Mouse (Mus musculus) limb, embryonic 13.5 days (tissue): ENCODE measurements around the gene Npr1. TPM values are rescaled to one million over a fixed set of nuclear protein-coding genes. Genes with fewer than 3 reads are reported as not detected.

ENCODE experiments used
- ATAC-seq: fragments of 200-750 bp; cut with Nextera tagmentation; 2 replicates; pipeline ENCODE4 v1.8.0; 2017; ENCODE audit warnings: low read depth, moderate number of reproducible peaks, moderate TSS enrichment; ENCODE audit not compliant: low FRiP score
- H3K27ac ChIP-seq: fragments of 300-500 bp; sonication (generic); 2 replicates; pipeline ENCODE4 v1.5.1; 2015; ENCODE audit warnings: inconsistent platforms, mild to moderate bottlenecking, moderate library complexity
- H3K27me3 ChIP-seq: fragments of 300-500 bp; sonication (generic); 2 replicates; pipeline ENCODE4 v1.6.1; 2015; ENCODE audit warnings: mild to moderate bottlenecking, inconsistent platforms
- H3K36me3 ChIP-seq: fragments of 300-500 bp; sonication (generic); 2 replicates; pipeline ENCODE4 v1.6.1; 2015; ENCODE audit warnings: inconsistent platforms, mild to moderate bottlenecking, moderate library complexity
- H3K4me1 ChIP-seq: fragments of 300-500 bp; sonication (generic); 2 replicates; pipeline ENCODE4 v1.6.1; 2015; ENCODE audit warnings: inconsistent platforms
- H3K4me2 ChIP-seq: fragments of 300-500 bp; sonication (generic); replicated peaks from 2 replicates; pipeline ENCODE4 v1.6.1; 2015; ENCODE audit warnings: inconsistent platforms, mild to moderate bottlenecking, moderate library complexity
- H3K4me3 ChIP-seq: fragments of 300-500 bp; sonication (generic); 2 replicates; pipeline ENCODE4 v1.5.1; 2015; ENCODE audit warnings: moderate library complexity, mild to moderate bottlenecking, inconsistent platforms
- H3K9ac ChIP-seq: fragments of 300-500 bp; sonication (generic); 2 replicates; pipeline ENCODE4 v1.6.1; 2015; ENCODE audit warnings: mild to moderate bottlenecking, inconsistent platforms
- H3K9me3 ChIP-seq: fragments of 300-500 bp; sonication (generic); 2 replicates; pipeline ENCODE4 v1.6.1; 2016; ENCODE audit warnings: inconsistent platforms
- WGBS: fragments of 180-500 bp; shearing (Covaris S2); methylation state at CpG from one replicate; pipeline ENCODE4 v1.1.7; 2015; 5-methylcytosine and 5-hydroxymethylcytosine counted together
- polyA plus RNA-seq: library from polyadenylated mRNA; unstranded; fragments of >200 nt; fragmentation: Nextera tagmentation; extraction: Ambion mirVana; gene quantifications from 2 replicates; pipeline ENCODE4 v1.2.1, GENCODE M21; 2015

Gene Npr1
- polyA plus RNA-seq = 4.0 and 4.8 TPM in 2 replicates

- H3K36me3 ChIP-seq = no peaks in the 10 kb centered on the region
- no peak within 1 kb of the TSS for H3K27ac ChIP-seq
- ATAC-seq = peak; percentile 49
- under 1% methylated on average over 32 of the region's 49 CpGs for WGBS
- H3K27me3 ChIP-seq = peaks cover 64% of the 10 kb centered on the region
- H3K9me3 ChIP-seq = no peaks in the 10 kb centered on the region
- H3K9ac ChIP-seq = peak within 1 kb of the TSS; percentile 66
- H3K4me1 ChIP-seq = peaks cover 14% of the 10 kb centered on the region
- H3K4me3 ChIP-seq = peak within 1 kb of the TSS; percentile 54
- peak within 1 kb of the TSS; percentile 96 for H3K4me2 ChIP-seq
Observed at GRCm38 (mm10) chr3:90465686-90466310, at the start of gene Npr1. Npr1 (minus strand) TSS chr3:90465866.

- Histone ChIP-seq H3K27ac (no peak overlapping the region), H3K4me2 (peak overlapping the region; percentile 81), H3K36me3 (no peaks in the 10 kb centered on the region), H3K9me3 (no peaks in the 10 kb centered on the region), H3K27me3 (peaks cover 19% of the 10 kb centered on the region), H3K4me3 (peak overlapping the region; percentile 43), H3K9ac (peak overlapping the region; percentile 66), H3K4me1 (peaks cover 17% of the 10 kb centered on the region)
- WGBS = 50% methylated on average over 1 of the region's 1 CpGs
- no peak for ATAC-seq
Observed at GRCm38 (mm10) chr3:90515242-90515641, 49.6 kb upstream of the Npr1 start.

- no peak overlapping the region for H3K27ac ChIP-seq
- ATAC-seq = peak; percentile 77; the same call in 1 of the 2 replicates
- WGBS = under 1% methylated on average over 10 of the region's 10 CpGs
Observed at GRCm38 (mm10) chr3:90514691-90515090, 49.0 kb upstream of the Npr1 start.

GRCm38 (mm10) chr3:90513796-90514590, 48.3 kb upstream of the Npr1 start, which contains the start of the genes S100a1 and S100a13:
S100a1 (minus strand) TSS chr3:90514392.
S100a13 (plus strand) TSS chr3:90514435.
- Histone ChIP-seq H3K9ac (peak within 1 kb of the TSS; percentile 66), H3K4me2 (peak within 1 kb of the TSS; percentile 81), H3K36me3 (no peaks in the 10 kb centered on the region), H3K27ac (no peak within 1 kb of the TSS), H3K27me3 (peaks cover 19% of the 10 kb centered on the region), H3K4me3 (peak within 1 kb of the TSS; percentile 43), H3K4me1 (peaks cover 17% of the 10 kb centered on the region), H3K9me3 (no peaks in the 10 kb centered on the region)
- 6% methylated on average over 25 of the region's 25 CpGs for WGBS
- peak; percentile 21; the same call in 1 of the 2 replicates for ATAC-seq

More at GRCm38 (mm10) chr3:90514691-90515090, 49.0 kb upstream of the Npr1 start:
- Histone ChIP-seq H3K9ac (peak overlapping the region; percentile 66), H3K27me3 (peaks cover 19% of the 10 kb centered on the region), H3K4me1 (peaks cover 17% of the 10 kb centered on the region), H3K4me3 (peak overlapping the region; percentile 43), H3K4me2 (peak overlapping the region; percentile 81), H3K36me3 (no peaks in the 10 kb centered on the region), H3K9me3 (no peaks in the 10 kb centered on the region)

GRCm38 (mm10) chr3:90512948-90513642, 47.4 kb upstream of the Npr1 start:
- 68% methylated on average over 9 of the region's 9 CpGs for WGBS
- Histone ChIP-seq H3K4me3 (no peak overlapping the region), H3K4me2 (peak overlapping the region; percentile 81)

GRCm38 (mm10) chr3:90512276-90512675, 46.6 kb upstream of the Npr1 start:
- peaks cover 19% of the 10 kb centered on the region for H3K27me3 ChIP-seq
- 81% methylated on average over 5 of the region's 5 CpGs for WGBS
- peaks cover 28% of the 10 kb centered on the region for H3K4me1 ChIP-seq
- H3K9me3 ChIP-seq = no peaks in the 10 kb centered on the region
- no peak overlapping the region for H3K4me2 ChIP-seq
- no peak for ATAC-seq
- no peak overlapping the region for H3K27ac ChIP-seq
- no peak overlapping the region for H3K9ac ChIP-seq
- no peak overlapping the region for H3K4me3 ChIP-seq
- H3K36me3 ChIP-seq = peaks cover 5% of the 10 kb centered on the region

More at GRCm38 (mm10) chr3:90512948-90513642, 47.4 kb upstream of the Npr1 start:
- no peak for ATAC-seq
- Histone ChIP-seq H3K27me3 (peaks cover 19% of the 10 kb centered on the region), H3K9me3 (no peaks in the 10 kb centered on the region), H3K36me3 (no peaks in the 10 kb centered on the region), H3K4me1 (peaks cover 19% of the 10 kb centered on the region), H3K9ac (no peak overlapping the region), H3K27ac (no peak overlapping the region)

- no peaks in the 10 kb centered on the region for H3K9me3 ChIP-seq
- peak overlapping the region; percentile 56 for H3K4me2 ChIP-seq
- ATAC-seq = peak; percentile 1; the same call in 1 of the 2 replicates
- H3K9ac ChIP-seq = no peak overlapping the region
- H3K4me3 ChIP-seq = peak overlapping the region; percentile 74
- peaks cover 19% of the 10 kb centered on the region for H3K27me3 ChIP-seq
- peaks cover 27% of the 10 kb centered on the region for H3K4me1 ChIP-seq
- 26% methylated on average over 2 of the region's 2 CpGs for WGBS
- peak overlapping the region; percentile 58; the same call in 1 of the 2 replicates for H3K27ac ChIP-seq
- peaks cover 29% of the 10 kb centered on the region for H3K36me3 ChIP-seq
Observed at GRCm38 (mm10) chr3:90509747-90510123, 44.1 kb upstream of the Npr1 start.

- peak; percentile 93 for ATAC-seq
- under 1% methylated on average over 66 of the region's 66 CpGs for WGBS
Observed at GRCm38 (mm10) chr3:90508950-90509746, 43.5 kb upstream of the Npr1 start, which contains the start of gene Chtop. Chtop (minus strand) TSS chr3:90509498.

GRCm38 (mm10) chr3:90508287-90508949, 42.8 kb upstream of the Npr1 start:
- peaks cover 19% of the 10 kb centered on the region for H3K4me1 ChIP-seq
- peak overlapping the region; percentile 95 for H3K9ac ChIP-seq
- H3K9me3 ChIP-seq = no peaks in the 10 kb centered on the region
- WGBS = 2% methylated on average over 20 of the region's 20 CpGs
- peaks cover 42% of the 10 kb centered on the region for H3K36me3 ChIP-seq
- peak overlapping the region; percentile 84 for H3K4me2 ChIP-seq
- no peak for ATAC-seq
- peaks cover 12% of the 10 kb centered on the region for H3K27me3 ChIP-seq
- peak overlapping the region; percentile 74 for H3K4me3 ChIP-seq
- H3K27ac ChIP-seq = peak overlapping the region; percentile 93; the same call in 1 of the 2 replicates

More at GRCm38 (mm10) chr3:90508950-90509746, 43.5 kb upstream of the Npr1 start, which contains the start of gene Chtop:
- H3K36me3 ChIP-seq = peaks cover 35% of the 10 kb centered on the region
- H3K4me1 ChIP-seq = peaks cover 22% of the 10 kb centered on the region
- peak within 1 kb of the TSS; percentile 84 for H3K4me2 ChIP-seq
- H3K9me3 ChIP-seq = no peaks in the 10 kb centered on the region
- peak within 1 kb of the TSS; percentile 93 for H3K27ac ChIP-seq
- H3K27me3 ChIP-seq = peaks cover 19% of the 10 kb centered on the region
- H3K9ac ChIP-seq = peak within 1 kb of the TSS; percentile 95
- peak within 1 kb of the TSS; percentile 74 for H3K4me3 ChIP-seq

GRCm38 (mm10) chr3:90506362-90506761, 40.7 kb upstream of the Npr1 start:
- peaks cover 19% of the 10 kb centered on the region for H3K4me1 ChIP-seq
- H3K4me2 ChIP-seq = no peak overlapping the region
- no peaks in the 10 kb centered on the region for H3K9me3 ChIP-seq
- WGBS = 82% methylated on average over 3 of the region's 3 CpGs
- H3K36me3 ChIP-seq = peaks cover 63% of the 10 kb centered on the region
- no peak overlapping the region for H3K9ac ChIP-seq
- no peaks in the 10 kb centered on the region for H3K27me3 ChIP-seq
- no peak for ATAC-seq
- no peak overlapping the region for H3K27ac ChIP-seq
- H3K4me3 ChIP-seq = no peak overlapping the region
